Mouse (Mus musculus) left cerebral cortex, postnatal 10 days (tissue): ENCODE results near the gene Shq1. TPM values are rescaled to one million over a fixed set of nuclear protein-coding genes. Genes with fewer than 3 reads are reported as not detected.

ENCODE experiments used
- DNase-seq, 2 experiments: peaks; one replicate each; pipeline ENCODE4 v3.0.0; 2021 to 2022; ENCODE audit warnings: low spot score in 2 of 2, mixed read lengths in 1 of 2; ENCODE audit errors: extremely low spot score in 1 of 2
- intact Hi-C: fragments of 180-260 bp; cut with DNase I; formaldehyde crosslinking; loops from one replicate; pipeline ENCODE4 v1.15.1; 2025
- total RNA-seq, 2 experiments: library from RNA; stranded (reverse); gene quantifications; 2 replicates each; pipeline ENCODE4 v1.2.3; 2021

The Shq1 gene
- total RNA-seq, 2 experiments from 2014 or later, result 6.0 to 8.0 TPM

DNA sequence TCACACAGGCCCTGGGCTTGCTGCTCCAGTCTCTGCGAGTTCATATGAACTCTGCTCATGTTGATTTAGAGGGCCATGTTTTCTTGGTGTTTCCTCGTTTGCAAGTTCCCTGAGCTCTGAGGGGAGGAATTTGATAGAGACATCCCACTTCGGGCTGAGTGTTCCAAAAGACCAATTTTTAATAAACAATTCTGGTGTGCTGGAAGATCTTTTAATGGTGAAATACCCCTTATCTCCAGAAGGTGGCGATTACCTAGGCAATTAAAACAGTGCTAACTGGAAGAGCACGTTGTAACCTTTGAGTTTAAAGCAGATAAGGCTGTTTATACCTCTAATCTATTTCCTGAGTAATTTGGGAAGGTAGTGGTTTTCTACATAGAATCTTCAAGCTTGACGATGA, 4.0 kb upstream of the Shq1 start:
- no peak for DNase-seq
- intact Hi-C loops, result loop anchor here (10.0 kb wide), 1 partner anchor 160 kb away; the partner anchor contains the start of gene Ppp4r2

DNA sequence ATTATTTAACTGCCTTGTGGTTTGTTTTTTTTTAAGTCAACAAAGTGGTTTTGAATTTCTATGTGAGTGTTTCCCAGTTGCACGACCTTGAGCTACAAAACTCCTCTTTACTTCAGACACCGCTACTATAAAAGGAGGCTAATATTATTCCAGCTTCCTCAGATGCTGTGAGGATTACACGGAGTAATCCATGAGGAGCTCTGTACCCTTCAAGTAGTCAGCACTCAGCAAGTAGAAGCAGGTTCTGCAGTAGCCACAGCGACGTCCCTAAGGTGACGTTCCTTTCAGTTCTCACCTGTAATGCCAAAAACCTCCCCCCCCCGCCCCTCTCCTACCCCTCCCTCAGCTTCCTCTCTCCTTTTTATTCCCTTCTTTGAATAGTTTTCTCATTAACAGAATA, 444 bp upstream of the Shq1 start:
- intact Hi-C loops, result loop anchor here (2.0 to 10.0 kb wide), 2 partner anchors 163 to 203 kb away; partner anchors contain the start of gene Ppp4r2
- DNase-seq, result no peak

DNA sequence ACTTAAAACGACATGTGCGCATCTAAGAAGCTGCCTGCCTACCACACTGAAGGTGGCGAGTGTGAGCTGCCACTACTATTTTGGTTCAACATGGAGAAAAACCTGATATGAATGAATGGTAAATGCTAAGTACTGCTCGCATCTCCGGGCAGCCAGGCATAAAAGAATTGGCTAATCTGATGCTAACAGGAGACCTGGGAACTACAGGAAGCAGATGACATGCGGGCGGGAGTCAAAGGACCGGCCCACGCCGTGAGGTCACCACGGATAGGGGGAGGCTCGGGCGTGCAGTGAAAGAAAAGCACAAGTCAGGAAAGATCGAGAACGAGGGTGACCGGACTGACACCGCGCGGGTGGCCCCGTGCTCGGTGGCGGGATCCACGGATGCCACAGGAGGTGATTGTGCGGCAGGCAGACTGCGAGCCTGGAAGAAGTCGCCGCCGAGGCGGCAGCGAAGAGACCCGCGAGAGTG, 551 bp downstream of the Shq1 start:
- peak; percentile 23 to 62 for DNase-seq
- intact Hi-C loops, result loop anchor here (2.0 to 10.0 kb wide), 2 partner anchors 164 to 204 kb away; partner anchors contain the start of gene Ppp4r2

DNA sequence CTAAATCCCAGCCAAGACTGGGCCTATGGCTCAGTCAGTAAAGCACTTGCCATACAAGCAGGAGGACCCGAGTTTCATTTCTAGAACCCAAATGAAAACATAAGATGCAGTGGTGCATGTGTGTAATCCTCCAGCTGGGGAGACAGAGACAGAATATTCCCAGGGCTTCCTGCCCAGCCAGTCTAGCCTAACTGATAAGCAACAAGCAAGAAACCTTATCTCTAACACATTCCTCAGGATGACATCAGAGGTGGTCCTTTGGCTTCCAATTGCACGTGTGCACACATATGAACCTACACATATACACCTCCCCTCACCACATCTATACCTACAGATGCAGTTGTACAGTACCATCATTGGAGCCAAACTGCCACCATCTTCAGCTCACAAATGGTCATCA, 2.1 kb downstream of the Shq1 start:
- intact Hi-C loops, result no loop called here
- DNase-seq, result no peak

DNA sequence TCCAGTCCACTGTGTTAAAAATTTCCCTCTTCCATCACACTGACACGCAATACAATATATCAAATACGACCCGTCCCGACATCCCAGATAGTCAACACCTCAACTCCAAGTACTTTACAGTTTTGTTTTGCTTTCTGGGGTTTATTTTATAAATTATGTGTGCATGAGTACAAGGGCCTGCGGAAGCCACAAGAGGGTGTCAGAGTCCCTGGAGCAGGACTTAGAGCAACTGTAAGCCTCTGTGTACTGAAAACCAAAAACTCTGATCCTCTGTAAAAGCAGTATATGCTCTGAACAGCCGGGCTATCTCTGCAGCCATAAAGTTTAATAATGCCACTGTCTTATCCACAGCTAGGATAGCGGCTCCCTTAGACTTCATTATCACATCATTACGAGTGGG, 3.3 kb downstream of the Shq1 start:
- intact Hi-C loops, result no loop called here
- DNase-seq, result no peak

DNA sequence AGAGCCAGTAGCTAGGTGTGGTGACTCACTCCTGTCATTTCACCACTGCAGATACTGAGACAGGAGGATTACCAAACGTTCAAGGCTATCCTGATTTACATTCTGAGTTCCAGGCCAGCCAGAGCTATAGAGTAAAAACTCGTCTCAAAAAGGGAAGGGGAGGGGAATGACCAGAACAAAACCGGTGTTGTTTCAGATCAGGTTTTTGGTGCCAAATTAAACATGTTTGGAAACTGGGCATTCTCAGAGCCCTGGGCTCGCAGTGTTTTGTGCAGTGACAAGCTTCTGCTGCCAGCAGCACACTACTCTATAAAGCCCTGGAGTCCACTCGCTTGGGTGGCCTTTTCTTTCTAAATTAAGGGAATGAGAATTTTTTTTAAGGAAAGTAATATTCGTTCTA, 8.7 kb downstream of the Shq1 start:
- intact Hi-C loops, result no loop called here
- DNase-seq, result no peak

DNA sequence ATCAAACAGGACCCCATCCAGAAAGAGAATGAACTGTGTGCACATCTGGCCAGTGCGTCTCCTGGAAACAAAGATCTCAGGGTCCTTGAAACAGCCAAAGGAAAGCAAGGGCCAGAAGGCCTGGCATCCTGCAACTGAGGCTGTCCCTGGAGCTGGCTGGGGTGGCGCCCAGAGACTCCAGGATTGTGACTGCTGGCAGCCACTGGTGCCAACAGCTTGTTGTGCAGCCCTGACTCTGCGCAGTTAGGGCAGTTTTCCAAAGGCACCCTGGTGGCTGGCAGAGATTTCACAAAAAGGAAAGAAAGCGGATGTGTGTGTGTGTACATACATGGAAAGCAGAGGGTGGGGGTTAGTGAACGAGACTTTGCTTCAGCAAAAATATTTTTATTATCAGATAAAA, 10.6 kb downstream of the Shq1 start:
- DNase-seq, result peak; percentile 72 to 75
- intact Hi-C loops, result no loop called here

DNA sequence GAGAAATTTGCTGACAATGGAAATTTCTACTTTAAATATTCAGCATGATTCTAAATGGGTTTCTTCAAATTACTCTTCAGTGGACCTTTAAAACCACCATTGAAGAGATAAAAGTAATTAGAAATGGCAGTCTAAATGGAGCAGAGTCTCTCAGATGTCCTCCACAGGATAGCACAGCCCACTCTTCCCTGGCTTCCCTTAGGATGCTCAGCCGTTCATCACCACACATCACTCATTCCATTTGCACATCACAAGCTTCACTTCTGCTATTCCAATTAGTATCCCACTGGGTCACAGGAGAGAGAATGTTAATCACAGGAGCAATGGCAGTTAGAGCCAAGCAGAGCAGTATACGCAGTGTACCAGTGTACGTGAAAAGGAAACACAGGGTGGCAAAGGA, 18.4 kb downstream of the Shq1 start:
- no peak for DNase-seq
- intact Hi-C loops, result no loop called here

DNA sequence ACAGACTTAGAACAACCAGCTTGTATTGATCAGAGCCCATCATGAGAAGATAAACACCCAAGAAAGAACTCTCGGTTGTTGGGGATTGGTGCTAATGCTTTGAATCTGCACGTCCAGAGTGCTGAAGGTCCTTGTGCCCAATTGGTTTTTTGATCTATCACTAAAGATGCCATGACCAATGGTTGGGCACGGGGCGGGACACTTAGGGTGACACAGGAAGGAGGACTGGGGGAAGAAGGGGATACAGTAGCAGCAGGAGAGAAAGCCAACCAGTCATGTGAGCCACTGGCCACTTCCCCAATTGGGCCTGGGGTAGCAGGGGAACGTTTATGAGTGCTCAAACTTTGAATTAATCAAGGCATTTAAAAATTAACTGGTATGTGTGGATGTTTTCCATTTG, 23.8 kb downstream of the Shq1 start:
- intact Hi-C loops, result loop anchor here (5.0 to 10.0 kb wide), 2 partner anchors 342 to 845 kb away; no protein-coding TSS in a partner anchor
- no peak for DNase-seq

DNA sequence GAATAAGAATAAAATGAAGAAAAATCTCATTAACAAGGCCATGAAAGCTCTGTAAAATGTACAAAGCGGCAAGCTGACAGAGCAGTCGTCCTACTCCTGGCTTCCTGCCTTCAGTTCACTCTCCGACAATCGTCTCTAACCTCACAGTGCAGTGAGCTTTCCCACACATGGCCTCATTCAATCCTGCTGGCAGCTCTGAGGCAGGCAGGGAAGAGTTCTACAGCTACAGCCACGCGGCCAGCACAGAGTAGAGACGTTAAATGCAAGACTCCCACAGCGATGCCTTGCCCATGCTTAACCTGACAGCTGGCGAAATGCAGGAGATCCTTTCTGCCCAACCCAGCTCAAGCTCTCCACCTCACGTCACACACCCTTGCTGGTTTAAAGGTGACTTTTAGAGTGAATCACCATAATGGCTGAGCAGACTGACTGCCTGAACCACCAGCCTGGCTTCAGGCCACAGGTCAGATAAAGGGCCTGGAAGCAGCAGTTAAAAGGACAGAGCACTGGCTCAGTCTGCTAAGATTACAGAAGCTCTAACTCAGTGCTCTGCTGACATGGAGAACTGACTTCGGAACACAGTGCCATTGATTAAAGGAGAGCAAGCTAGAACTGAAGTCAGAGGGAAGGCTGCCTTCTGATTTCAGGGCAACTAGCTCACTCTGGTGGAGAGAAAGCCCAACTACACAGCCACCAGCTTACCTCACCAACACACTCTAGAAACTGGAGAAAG, 25.3 kb downstream of the Shq1 start:
- intact Hi-C loops, result loop anchor here (5.0 to 10.0 kb wide), 2 partner anchors 341 to 843 kb away; no protein-coding TSS in a partner anchor
- DNase-seq, result peak; percentile 40 to 63

DNA sequence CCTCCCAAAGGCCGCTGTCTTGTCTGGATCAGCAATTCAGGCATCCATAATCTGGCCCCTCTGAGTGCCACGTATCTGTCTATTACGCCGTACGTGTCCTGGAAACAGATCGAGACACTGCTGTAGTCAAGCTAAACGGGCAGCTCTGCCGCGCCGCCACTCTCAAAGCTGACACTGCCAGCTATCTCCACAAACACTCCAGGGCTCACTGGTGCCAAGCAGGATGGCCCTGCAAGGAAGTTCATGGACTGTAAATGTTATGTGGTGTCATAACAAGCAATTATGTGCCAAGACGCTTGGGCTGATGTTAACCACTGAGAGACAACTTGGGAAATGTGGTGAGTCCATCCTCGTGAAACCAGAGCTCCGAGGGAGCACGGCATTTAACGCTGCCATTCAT, 26.3 kb downstream of the Shq1 start:
- no peak for DNase-seq
- intact Hi-C loops, result loop anchor here (5.0 to 10.0 kb wide), 2 partner anchors 340 to 842 kb away; no protein-coding TSS in a partner anchor

DNA sequence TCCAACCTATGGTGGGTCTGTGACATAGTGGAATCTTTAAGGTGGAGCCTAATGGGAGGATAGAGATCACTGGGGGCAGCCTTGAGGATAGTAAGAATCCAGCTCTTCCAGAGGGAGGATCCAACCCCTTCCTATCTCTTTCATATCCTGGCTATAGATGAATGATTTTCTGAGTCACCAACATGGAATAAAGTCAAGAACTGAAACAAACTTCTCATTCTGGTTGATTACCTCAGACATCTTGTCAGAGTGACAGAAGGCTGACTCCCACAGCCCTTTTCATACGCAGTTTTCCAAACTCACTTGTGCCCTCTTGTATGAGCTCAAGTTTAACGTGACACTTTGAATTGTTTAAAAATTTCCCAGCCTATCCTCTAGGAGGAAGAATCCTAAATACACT, 28.2 kb downstream of the Shq1 start:
- DNase-seq, result no peak
- intact Hi-C loops, result loop anchor here (10.0 kb wide), 1 partner anchor 338 kb away; no protein-coding TSS in a partner anchor

DNA sequence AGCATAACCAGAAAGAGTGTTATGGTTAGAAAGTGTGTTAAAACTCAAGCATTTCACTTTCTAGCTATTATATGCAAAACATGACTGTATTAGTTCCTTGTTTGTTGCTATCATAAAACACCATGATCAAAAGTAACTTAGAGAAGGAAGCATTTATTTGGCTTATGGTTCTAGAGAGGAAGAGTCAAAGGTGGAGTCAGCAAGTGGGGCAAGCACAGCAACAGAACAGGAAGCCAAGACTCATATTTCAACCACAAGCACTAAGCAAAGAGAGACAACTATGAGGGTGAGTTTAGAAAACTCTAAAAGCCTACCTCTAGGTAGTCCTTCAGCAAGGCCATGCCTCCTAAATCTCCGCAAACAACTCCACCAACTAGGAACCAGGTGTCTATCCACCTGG, 30.4 kb downstream of the Shq1 start:
- intact Hi-C loops, result loop anchor here (10.0 kb wide), 1 partner anchor 336 kb away; no protein-coding TSS in a partner anchor
- no peak for DNase-seq

DNA sequence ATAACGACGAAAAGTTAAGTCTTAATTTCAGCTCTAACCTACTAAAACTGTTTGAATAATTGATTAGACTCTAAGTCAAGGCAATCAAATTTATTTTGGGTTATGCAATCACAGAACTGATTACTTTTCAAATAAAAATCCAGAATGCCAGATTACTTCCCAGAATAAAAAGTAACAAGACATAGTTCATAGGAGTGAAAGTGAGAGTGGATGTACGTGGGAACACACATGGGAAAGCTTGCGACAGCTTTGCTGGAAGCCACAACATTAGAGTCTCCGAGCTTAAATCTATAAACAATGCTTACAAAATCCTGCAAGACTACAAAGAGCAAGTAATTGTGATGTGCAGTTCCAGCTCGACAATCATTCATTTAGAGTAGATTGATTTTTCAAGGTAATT, 41.9 kb downstream of the Shq1 start:
- DNase-seq, result no peak
- intact Hi-C loops, result no loop called here

DNA sequence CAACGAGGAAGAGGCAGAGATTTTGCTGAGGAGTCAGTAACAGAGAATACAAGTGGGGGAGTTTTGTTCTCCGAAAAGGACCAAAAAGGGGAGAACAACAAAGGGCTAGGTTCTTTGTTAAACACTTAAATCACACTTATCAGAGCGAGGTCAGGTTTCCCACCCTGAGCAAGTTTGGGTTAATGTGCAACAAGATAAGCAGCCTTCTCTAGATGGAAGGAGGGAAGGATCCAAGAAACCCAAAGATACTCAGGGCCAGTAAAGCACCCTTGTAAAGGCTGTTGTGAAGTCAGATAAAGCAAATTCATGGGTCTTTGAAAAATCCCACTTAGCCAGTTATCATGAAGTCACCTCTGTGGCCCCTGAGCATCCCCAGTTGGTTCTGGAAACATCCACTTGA, 42.7 kb downstream of the Shq1 start:
- intact Hi-C loops, result no loop called here
- DNase-seq, result no peak

DNA sequence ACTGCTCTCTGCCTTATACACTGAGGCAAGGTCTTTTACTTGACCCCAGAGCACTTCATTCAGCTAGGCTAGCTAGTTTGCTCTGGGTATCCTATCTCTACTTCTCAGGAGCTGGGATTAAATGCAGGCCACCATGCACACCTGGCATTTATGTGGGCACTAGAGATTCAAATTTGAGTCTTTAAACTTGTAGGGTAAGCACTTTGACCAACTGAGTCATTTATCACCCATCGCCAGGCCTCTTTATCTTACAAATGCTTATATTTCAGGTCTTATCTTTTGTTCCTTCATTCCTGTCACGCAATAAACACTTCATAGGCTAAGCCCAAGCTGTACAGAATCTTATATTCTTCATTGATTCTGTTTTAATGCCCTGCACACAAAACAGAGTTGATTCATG, 47.0 kb downstream of the Shq1 start:
- intact Hi-C loops, result no loop called here
- DNase-seq, result no peak

DNA sequence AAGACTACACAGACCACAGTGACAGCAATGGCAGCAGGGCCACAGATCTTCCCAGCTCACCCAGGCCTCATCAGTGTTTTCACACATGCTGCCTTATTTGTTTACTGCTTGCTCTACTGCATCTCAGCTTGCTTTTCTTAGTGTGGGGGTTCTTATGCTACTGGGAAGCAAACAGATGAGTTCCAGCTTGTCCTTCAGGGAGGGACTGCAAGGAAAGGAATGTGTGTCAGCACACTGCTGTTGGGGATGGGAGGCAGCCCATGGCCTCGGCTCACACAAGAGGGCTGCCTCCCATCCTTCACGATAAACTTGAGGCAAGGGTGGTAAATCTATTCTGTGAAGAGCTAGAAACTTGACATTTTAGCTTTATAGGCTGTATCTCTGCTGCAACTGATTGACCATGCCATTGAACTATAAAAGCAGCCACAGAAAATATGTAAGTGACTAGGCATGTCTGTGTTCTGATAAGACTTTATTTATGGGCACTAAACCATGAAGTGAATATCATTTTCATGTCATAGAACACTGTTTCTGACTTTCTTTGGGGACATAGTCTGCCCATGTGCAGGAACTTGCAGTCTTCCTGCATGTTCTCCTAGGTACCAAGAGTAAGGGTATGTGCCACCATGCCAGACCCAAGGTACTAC, 48.0 kb downstream of the Shq1 start:
- intact Hi-C loops, result no loop called here
- no peak for DNase-seq

DNA sequence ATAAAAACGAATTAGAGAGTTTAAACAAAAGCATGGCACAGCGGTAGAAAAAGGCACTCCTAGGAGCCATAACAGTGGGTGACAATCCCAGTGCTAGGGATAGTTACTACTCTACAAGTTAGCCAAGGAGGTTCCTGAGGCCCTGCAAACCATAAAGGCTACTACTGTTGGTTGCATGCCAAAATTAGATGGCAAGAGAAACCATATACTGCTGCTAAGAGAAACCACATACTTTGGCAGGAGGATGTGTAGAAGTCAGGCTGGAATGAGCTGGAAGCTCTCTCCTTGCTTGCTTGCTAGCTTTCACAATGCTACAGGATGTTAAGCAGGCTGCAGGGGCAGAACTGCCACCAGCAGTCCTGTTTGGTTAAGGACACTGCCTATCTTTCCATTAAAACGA, 50.5 kb downstream of the Shq1 start:
- no peak for DNase-seq
- intact Hi-C loops, result no loop called here

DNA sequence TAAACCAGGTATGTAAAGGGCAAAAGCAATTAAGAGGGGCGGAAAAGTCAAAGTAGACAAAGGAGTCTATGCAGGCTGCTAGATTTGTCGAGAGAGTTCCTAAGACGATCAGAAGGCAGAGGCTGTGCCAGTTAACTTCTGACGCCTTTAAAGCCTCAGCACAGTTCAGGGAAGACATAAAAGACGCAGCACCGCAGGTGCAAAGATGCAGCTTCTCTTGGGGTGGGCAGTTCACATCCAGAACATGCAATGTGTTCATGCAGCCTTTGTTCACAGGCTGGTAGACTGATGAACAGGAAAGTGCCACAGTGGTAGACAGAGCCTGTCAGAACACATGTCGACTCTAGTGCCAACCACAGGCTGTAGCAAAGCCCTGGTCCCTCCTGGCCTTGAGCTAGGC, 51.6 kb downstream of the Shq1 start:
- intact Hi-C loops, result no loop called here
- DNase-seq, result no peak

DNA sequence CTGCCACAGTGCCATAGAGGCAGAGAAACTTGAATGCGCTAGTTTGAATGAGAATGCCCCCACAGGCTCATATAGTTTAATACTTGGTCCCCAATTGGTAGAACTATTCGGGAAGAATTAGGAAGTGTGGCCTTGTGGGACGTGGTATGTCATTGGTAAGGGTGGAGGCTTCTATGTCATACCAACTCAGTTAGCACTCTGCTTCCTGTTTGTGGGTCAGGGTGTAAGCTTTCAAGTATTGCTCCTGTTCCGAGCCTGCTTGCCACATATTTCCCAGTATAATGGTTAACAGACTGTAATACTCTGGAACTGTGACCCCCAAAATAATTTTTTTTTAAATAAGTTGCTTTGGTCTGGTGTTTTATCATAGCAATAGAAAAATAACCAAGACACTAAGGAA, 54.8 kb downstream of the Shq1 start:
- intact Hi-C loops, result no loop called here
- DNase-seq, result no peak
